Mouse (Mus musculus) ovary, postnatal 10 days (tissue): ENCODE data around the gene 4930524J08Rik.

ENCODE experiments used
- DNase-seq: peaks from one replicate; pipeline ENCODE4 v3.0.0; 2022; ENCODE audit warnings: low spot score

Gene 4930524J08Rik

GRCm38 (mm10) chr5:100005431-100005830, 26.6 kb downstream of the 4930524J08Rik start:
- DNase-seq: no peak

GRCm38 (mm10) chr5:100005896-100006295, 27.0 kb downstream of the 4930524J08Rik start:
- DNase-seq: no peak

GRCm38 (mm10) chr5:100006324-100007039, 27.6 kb downstream of the 4930524J08Rik start:
- no peak for DNase-seq

- DNase-seq: no peak
These were observed 28.1 kb downstream of the 4930524J08Rik start for GRCm38 (mm10) chr5:100007040-100007375.

GRCm38 (mm10) chr5:100008485-100008884, 29.6 kb downstream of the 4930524J08Rik start:
- no peak for DNase-seq

GRCm38 (mm10) chr5:100012599-100012998, 33.7 kb downstream of the 4930524J08Rik start:
- DNase-seq: no peak

- no peak for DNase-seq
These were observed 41.2 kb downstream of the 4930524J08Rik start for GRCm38 (mm10) chr5:100020089-100020488.

GRCm38 (mm10) chr5:100024403-100024802, 45.5 kb downstream of the 4930524J08Rik start:
- DNase-seq: no peak

- no peak for DNase-seq
These were observed 46.0 kb downstream of the 4930524J08Rik start for GRCm38 (mm10) chr5:100024868-100025267.
